Mouse (Mus musculus) thymus, adult 18-20 months (tissue): ENCODE results near the gene Slc6a15.

ENCODE experiments used
- DNase-seq, 2 experiments: peaks; one replicate each; pipeline ENCODE4 v3.0.0; 2022; ENCODE audit warnings: mixed read lengths in 2 of 2

Gene Slc6a15

DNA sequence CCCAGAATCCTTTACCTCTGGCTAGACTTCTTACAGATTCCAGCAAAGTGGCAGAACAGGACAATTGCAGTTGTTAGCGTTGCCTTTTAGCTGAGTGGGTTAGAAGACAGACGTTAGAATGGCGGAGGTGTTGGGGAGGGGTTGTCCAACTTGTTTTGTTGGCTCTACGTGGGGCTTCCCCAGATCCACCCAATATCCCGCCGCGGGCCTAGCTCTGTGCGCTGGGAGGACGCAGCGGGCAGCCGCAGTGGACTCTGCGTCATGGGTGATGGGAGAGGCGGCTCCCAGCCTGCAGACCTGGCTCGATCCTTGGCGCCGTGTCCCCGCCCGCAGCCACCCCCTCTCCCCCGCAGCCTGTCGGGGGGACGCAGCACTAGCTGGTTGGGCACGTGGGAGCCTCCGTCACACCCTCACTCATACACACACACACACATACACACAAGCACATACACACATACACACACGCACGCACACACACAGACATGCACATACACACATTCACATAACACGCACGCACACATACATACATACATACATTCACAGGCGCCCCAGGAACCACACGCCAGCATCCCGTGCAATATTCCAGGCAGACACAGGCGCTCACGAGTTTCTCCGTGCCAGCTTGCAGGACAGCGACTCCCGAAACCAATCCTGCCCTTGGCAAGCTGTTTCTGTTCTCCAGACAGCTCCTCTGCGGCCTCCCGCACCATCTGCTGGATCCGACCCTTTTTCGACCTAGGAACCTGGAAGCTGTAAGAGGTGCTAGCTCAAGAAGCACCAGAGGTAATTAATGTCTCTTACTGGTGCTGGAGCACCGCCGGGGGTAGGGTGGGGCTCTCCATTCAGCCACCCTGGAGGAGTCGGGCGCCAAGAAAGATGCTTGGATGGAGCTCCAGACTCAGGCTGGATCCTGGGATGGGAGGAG, at the start of gene Slc6a15:
Gene Slc6a15 (plus strand): TSS at position 413 of the 925 bp plus-strand sequence.
- DNase-seq: no peak

DNA sequence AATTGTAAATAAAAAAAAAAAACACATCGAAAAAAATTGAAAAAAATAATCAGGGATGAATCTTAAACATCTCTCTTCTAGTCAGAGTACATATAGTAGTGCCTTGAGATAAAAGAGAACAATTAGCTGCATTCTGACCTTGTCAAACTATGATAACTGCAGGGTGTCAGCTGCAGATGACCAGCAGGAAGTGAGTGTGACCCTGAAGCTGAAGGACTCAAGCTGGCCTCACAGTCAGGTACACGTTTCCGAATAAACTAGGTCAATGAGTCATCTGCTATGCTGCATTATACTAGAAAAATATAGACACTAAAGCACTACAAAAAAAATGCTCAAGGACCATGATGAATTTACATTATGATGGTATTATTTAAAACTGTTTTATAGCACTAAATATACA, 45.6 kb upstream of the Slc6a15 start:
- no peak for DNase-seq

DNA sequence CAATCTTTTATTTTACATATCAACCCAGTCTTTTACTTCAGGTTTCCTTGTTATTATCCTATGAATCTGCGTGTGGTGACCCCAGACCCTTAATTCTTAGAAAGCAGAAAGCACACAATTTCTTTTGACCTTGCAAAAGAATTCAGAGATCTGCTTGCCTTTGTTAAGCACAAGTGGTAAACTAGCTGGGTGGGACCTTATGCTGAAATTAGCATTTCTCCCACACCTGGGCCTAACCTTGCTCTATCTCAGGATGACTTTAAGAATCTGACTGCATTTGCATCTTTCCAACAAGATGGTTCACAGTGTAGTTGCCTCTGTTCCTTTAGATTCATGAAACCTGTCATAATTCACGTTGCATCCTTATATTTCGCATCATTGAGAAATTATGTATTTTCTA, 44.2 kb upstream of the Slc6a15 start:
- no peak for DNase-seq

DNA sequence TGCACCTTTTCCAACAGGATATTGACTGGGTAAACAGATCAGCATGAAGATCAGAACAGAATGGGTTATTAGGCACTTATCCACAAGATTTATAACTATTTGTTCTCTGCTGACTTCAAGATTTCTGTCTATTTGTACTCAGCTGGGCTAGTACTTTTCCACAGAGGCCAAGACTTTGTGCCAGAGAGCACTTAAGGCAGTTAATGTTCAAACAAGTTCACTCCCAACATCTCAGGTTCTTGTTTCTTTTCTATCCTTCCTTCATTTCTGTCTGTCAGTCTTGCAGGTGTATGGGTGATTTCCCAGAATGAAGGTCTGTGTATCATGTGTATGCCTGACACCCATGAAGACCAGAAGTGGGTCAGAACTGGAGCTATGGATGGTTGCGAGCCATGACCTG, 33.3 kb upstream of the Slc6a15 start:
- no peak for DNase-seq

DNA sequence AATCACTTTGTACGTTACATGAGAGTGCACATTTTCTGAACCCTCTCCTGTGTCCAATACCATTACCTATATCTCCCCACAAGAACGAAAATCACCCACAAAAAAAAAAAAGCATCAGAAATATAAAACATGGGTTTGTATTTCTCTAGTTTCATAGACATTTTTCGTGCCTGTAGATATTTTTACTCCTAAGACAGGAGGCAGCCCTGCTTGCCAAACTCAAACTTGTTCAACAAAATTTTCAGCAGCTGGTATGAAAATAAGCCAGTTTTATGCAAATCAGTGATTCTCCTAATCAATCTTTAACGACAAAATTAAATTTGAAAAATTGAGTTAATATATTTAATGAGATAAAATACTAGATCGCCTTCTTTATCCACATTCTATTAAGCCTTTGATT, 27.7 kb upstream of the Slc6a15 start:
- no peak for DNase-seq

DNA sequence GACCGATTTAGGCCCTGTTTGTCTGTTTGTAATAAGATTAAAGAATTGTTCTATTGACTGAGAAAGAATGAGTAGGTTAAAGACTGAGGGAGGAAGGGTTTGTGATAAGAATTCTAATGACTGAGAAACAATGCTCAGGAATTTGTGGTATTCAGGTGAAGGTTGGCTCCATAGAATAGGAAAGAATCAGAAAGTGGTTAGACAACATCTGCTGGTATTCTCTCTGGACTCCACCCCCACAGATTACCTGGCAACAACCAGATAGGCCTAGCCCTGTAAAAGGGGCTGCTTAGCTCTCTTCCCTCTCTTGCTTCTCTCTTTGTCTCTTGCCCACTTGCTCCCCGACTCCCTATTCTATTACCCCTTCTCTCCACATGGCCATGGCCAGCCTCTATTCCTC, 20.8 kb upstream of the Slc6a15 start:
- DNase-seq: no peak

DNA sequence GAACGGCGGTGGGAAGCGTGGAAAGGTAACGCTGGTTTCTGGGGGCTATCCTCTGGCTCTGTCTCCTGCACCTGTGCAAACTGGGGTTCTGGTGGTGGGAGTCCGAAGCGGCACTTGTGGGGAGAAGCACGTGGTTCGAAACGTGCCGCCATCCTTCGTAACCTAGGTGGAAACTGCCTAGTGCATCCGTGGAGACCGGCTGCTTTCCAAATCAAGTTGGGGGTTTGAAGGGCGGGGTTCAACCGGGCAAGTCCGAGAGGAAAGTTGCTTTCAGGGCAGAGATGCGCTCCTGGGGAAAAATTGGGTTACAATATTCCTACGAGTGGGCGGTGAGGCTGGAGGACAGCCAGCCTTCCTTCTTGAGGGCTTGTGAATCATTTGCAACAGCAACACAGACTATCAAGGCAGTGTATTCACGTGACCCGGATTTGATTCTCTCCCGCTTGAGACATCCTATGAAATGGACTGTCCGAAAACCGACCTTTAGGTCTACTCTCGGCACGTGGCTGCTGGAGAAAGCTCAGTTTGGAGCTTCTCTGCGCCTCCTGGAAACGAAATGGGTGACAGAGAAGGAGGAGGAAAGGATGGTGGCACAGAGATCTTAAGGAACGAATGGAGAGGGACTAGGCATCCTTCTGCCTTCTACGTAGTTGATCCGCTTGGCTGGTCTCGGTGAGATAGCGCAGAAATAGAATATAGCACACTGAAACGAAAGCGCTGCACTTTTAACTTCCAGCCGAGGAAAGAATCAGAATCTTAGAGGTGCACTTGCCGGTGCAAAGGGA, 905 bp downstream of the Slc6a15 start:
- DNase-seq: no peak

DNA sequence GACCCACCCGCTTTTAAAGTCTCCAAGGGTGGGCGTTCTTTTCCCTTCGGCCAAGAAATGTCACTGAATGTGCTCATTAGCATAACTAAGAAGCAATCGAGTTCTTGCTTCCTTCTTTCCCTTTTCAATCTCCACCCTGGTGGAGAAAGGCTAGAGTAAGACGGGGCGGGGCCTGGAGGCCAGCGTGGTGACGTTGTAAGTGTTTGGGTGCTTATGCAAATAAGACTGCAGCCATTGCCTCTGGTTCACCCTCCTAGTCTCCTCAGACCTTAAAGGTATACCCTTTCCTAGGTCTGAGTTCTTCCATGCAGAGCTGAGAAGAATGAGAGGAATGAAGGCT, 1.5 kb downstream of the Slc6a15 start:
- DNase-seq: no peak

DNA sequence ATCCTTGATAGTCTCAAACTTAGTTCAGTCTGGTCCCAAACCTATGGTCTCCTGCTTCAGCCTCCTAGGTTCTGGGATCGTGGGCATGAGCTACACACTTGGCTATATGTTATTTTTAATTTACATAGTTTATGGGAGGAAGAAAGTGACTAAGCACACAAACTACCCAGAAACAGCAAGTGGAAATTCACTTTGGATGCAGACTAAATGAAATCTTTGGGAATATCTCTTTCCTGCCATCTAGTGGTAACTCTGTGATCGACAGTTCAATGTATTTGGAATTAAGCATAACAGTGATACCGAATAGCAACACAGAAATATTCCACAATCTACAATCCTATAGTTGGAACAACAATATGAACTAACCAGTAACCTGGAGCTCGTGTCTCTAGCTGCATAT, 34.6 kb downstream of the Slc6a15 start:
- DNase-seq: no peak

DNA sequence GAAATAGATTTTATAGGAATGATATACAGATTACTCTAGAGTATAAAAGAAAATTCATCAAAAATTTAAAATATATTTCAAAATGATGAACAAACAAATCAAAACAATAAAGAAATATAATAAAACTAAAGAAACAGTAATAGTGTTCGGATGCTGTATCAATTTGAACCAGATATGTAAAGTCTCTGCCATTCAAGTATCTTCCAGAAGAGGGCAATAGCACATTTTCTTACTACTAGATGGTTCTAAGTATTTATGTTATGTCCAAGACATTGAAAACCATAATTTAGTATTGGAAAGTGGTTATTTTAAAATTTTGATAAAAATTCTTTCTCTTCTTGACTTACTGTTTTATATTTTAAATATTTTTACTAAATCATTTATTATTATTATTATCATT, 60.1 kb downstream of the Slc6a15 start:
- no peak for DNase-seq

DNA sequence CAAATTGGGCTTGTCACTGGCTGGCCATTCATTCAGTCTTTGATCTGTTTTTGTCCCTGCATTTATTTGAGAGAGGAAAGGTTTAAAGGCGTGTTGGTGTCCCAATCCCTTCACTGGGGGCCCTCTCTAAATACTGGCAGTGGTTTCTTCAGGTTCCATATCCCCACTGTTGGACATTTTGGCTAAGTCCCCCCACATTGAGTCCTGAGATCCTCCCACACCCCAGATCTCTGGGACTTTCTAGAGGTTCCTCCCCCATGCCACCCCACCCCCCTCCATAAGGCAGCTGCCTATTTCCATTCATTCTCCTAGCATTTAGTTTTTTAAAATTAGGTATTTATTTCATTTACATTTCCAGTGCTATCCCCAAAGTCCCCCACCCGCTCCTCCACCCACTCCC, 75.0 kb downstream of the Slc6a15 start:
- no peak for DNase-seq

DNA sequence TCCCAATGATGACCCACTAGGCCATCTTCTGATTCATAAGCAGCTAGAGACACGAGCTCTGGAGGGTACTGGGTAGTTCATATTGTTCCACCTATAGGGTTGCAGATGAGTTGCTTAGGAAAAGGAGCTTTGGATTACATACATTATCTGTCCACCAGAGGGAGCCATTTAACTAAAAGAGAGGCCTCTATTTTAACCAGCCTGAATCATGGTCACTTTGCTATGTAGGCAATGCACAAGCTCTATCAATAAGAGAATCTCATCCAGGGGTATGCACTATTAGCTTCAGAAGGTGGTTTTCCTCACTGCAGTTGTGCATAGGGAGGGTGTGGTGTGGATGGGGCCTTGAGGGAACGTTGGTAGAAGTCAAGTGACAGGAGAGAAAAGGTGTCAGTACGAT, 75.5 kb downstream of the Slc6a15 start:
- no peak for DNase-seq

DNA sequence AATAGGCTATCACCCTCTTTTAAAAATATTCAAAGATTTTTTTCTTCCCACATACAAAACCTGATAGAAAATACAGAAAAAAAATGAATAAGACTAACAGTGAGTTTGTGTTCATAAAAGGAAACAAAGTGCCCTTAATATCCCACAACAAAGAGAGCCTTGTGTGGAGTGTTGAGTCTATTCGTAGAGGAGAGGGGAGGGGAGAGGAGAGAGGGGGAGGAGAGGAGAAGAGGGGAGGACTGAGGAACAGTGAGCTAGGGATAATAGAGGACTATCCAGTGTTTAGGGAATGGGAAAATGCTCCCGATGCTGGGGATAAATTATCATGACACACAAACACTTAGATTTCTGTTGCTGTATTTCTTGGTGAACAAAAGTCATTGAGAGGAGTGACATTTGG, 80.8 kb downstream of the Slc6a15 start:
- no peak for DNase-seq

DNA sequence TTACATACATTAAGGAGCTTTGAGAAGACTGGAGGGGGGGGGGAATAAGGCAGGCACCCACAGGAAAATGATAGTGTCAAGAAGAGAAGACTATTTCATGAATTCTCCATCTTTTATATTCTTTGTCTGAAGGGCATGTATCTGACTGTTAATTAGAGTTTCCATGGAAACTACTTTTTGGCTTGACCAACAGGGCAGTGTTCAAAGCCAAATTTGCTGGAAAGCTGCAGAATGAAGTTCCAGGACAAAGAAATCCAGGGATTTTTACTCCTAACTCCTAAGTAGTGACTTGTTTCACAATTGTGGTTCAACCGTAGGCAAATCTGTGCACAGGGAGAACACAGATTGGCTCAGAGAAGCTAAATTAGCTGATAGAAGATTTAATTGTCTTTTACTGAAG, 90.3 kb downstream of the Slc6a15 start:
- no peak for DNase-seq
